Mouse (Mus musculus) frontal cortex, adult 2 months (tissue): ENCODE data around the gene Rimkla. TPM values are rescaled to one million over a fixed set of nuclear protein-coding genes. Genes with fewer than 3 reads are reported as not detected.

Experiments
- DNase-seq, 2 experiments: peaks; one replicate each; pipeline ENCODE4 v3.0.0; 2022; ENCODE audit warnings: low spot score in 1 of 2; ENCODE audit errors: extremely low spot score in 1 of 2
- polyA plus RNA-seq: library from polyadenylated mRNA; depleted of rRNA; stranded (reverse); fragments of >200 nt; gene quantifications from 2 replicates; pipeline ENCODE4 v1.2.3, GENCODE M21; 2012

Rimkla gene
- polyA plus RNA-seq, 1 experiment: 11.6 TPM

GRCm38 (mm10) chr4:119472545-119472944 lies 19.9 kb downstream of the Rimkla start:
- no peak for DNase-seq

DNA sequence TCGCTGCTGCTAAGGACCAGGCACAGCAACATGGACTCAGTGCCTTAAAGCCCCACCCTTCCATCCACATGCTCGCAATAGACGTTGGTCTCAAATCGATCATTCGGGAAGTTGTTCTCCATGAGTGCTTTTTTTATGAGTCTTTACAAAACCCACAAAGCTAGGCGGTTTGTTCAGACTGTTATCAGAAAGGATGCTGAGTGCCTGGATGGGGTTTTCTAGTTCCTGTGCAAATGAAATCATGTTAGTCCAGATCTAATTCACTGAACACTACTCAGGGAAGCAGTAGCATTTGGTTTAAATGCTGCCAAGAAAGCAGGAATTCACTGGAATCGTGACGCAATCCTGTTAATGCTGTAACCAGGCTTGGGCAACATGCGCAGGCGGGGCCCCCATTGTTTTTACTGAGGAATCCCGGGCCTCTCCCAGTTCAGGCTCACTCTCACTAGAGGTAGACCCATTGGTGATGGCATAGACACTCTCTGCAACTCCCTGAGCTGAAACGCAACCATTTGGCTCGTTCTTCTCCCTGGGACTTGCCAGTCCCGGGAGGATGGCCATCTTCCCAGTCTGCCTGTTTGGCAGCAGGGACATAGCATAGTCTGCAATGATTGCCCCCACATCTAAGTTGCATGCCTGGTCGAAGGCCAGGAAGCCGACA lies 24.6 kb downstream of the Rimkla start:
- peak in 1 of 2 experiments; percentile 25 for DNase-seq

DNA sequence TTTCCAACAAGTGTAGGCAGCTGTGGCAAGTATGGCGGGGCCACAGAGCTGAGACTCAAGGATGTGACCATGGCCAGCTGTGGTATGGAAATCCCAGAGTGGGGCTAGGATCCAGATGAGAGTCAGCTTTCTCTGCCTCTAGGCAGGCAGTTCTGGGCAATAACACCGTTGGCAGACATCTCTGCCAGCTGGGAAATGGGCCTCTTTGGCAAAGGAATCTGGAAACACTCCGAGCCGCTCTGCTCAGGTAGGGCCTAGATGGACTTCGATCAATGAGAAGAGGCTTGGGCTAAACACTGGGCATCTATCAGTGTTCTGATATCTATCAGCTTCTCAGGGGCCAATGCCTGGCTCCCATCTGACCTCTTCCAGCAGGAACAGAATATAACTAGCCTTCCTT lies 26.6 kb downstream of the Rimkla start:
- DNase-seq: no peak

DNA sequence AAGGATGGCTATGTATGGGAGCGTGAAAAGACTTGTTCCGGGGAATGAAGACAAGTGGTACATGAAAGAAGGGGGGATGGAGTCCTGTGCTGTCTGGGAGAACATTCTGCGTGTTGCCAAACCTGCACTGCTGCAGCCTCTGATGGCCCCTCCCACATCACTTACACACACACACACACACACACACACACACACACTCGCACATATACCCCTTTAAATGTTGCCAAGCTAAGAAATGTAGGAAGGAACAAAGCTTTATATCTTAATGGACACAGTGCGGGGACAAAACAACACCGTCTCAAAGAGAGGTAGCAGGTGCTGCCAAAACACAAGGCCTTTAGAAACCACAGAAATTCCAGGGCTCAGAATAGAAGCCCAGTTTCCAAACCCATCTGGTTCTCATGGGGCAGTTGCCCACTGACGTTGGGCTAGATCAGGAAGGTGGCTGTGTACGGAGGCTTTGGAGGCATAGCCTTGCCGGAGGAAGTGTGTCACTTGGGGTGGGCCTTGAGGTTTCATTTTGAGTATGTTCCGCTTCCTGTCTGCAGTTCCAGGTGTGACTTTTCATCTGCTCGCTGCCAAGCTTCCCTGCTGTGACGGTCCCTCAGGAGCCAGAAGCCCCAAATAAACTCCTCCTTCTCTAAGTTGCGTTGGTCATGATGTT lies 28.5 kb downstream of the Rimkla start:
- no peak for DNase-seq

GRCm38 (mm10) chr4:119462858-119463755 lies 29.3 kb downstream of the Rimkla start:
- DNase-seq: peak in 1 of 2 experiments; percentile 28

GRCm38 (mm10) chr4:119462457-119462856 lies 30.0 kb downstream of the Rimkla start:
- no peak for DNase-seq

DNA sequence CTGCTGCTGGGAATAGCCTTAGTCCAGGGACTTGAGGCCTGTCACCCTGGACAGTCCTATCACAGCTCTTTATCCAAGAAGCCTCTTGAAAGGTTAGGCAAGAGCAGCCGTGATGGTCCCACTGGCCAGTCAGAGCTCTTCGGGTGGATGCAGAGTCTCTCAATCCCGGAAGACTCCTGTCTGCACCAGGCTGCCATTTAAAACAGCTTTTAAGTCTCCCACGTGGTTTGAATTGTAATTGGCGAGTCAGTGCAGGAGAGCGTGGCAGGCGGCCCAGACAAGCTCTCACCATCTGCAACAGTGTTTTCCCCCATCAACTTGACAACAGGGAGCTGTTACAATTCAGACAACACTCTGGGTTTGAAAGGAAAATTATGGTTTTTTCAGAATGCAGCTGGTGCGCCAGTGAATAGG lies 31.7 kb downstream of the Rimkla start:
- DNase-seq: peak; percentile 71 to 89

GRCm38 (mm10) chr4:119460296-119460695 lies 32.1 kb downstream of the Rimkla start:
- DNase-seq: peak in 1 of 2 experiments; percentile 55

- no peak for DNase-seq
Measured at GRCm38 (mm10) chr4:119453533-119453932, 38.9 kb downstream of the Rimkla start.

- no peak for DNase-seq
Measured at GRCm38 (mm10) chr4:119453128-119453527, 39.3 kb downstream of the Rimkla start.

GRCm38 (mm10) chr4:119450436-119450835 lies 42.0 kb downstream of the Rimkla start:
- no peak for DNase-seq

DNA sequence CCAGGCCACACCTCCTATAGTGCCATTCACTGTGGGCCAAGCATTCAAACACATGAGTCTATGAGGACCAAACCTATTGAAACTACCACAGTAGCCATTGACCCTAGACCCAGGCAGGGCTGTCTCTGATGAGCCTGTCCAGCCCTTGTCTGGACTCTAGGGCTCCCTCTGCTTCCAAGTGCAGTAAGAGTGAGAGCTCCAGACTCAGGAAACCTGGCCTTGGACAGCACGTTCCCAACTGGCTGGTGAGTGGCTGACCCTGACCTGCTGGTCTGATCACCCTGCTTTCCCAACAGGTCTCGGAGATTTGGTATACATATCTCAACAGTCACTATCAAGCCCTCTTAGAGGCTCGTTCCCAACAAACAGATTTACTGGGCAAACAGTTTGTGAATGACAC lies 44.6 kb downstream of the Rimkla start:
- no peak for DNase-seq

DNA sequence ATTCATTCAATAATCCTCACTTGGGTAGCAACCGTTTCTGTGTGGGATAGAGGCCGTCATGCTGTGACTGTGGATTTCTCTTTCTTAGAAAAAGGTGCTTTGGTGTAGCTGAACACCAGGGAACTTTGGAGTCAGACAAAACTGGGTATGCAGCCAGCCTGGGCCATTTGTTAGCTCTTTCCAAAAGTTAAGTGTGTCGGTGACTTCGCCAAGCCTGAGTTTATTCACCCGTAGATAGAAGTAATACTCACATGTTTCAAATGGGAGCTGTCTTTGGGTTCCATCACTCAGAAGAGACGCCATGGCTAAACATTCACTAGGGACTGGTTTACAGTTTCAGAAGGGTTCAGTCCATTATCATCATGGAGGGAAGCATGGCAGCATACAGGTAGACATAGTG lies 45.2 kb downstream of the Rimkla start:
- no peak for DNase-seq

DNA sequence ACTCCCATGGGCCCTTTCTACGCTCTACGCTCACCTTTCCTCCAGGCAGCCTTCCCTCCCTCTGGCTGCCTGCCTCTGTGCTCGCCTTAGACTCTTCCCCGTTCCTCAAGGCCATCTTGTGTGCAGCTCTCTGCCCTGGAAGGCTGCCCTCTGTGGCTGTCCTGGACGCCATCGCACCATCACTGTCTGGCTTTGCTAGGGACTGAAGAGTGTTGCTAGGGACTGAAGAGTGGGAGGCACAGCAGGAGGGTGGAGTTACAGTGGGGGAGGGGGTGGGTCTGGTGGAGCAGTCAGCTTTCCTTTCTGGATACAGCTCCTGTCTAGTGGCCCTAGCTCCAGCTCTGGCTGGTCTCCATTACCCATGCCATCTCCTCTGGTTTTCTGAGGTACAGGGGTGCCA lies 49.9 kb downstream of the Rimkla start:
- DNase-seq: no peak

DNA sequence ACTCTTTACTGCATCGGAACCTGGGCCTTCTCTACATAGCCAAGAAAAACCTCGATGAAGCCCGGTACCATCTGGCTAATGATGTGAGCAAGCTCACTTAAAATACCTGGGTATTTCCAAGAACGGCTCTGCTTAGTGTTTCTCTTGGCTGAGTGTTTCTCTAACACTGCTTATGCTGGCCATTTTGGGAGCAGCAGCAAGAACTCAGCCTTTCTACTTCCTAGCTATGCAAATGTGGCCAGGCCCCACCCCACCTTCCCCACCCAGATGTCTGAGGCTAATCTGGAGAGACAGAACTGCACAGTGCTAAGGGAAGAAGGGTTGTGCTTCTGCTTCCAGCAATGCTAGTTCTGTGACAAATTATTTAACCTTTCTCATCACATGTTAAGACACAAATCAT lies 50.6 kb downstream of the Rimkla start:
- no peak for DNase-seq

GRCm38 (mm10) chr4:119437936-119438335 lies 54.5 kb downstream of the Rimkla start:
- no peak for DNase-seq

DNA sequence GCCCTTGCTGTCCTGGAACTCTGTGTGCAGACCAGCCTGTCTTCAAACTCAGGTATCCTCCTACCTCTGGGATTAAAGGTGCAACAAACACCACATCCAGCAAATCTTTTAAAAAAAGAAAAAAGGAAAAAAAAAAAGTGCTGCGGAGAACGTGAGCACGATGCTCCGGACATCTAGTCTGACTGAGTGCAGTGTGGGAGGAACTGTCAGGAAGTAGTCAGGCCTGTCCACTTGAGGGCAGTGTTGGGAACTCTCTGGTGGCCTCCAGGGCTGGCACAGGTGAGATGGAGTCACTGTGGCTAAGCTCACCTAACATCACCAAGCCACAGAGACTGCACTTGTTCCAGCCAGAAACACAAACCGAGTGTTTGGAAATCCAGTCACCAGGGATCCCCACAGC lies 61.8 kb downstream of the Rimkla start:
- DNase-seq: peak in 1 of 2 experiments; percentile 61

DNA sequence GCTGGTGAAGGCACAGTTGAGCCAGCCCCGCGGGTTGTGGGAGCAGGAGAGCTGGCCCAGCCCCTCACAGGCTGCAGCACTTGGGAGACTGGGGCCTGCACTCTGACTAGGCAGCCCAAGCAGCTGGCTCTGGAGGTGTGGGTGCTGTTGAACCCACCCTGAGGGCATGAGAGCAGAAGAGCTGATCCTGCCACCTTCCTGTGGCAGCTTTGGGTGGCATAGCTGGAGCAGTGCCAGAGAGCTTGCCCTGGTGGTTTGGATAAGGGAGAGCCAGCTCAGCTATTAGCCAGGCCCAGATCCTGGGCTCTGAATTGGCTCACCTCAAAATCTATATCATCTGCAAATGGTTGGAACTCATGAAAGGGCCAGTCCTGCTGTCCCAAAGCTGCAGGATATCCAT lies 64.7 kb downstream of the Rimkla start:
- no peak for DNase-seq

DNA sequence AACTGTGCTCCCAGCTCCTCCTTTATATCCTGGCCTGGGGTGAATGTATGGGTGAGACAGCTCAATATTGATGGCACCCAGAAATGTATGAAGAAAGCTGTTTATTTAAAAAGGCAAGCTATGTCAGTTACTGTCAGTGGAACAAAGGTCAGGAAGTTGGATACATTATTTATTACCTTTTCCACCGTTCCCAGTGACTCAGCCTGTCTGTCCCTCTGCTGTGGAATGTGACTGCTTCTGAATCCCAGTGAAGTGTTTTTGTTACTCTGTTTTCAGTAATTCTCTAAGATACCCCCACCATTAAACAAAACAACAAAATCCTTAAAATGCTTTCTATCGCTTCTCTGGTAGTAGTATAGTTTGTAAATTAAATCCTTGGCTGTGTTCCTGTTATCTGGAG lies 66.8 kb downstream of the Rimkla start:
- DNase-seq: no peak

DNA sequence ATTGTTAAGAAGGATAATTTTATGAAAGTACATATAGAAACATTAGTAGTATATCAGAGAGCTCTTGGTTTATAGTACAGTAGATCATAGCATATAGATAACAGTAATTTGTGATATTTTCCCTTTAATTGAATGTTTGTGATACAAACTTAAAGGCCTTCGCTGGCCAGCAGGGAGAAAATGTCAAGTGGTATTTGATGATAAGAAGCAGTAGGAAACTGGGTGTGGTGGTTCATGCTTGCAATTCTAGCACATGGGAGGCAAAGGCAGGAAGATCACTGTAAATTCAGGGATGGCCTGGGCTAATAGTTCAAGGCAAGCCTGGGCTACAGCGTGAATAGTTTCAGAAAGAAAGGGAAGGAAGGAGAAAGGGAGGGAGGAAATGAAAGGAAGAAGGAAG lies 67.4 kb downstream of the Rimkla start:
- DNase-seq: no peak

DNA sequence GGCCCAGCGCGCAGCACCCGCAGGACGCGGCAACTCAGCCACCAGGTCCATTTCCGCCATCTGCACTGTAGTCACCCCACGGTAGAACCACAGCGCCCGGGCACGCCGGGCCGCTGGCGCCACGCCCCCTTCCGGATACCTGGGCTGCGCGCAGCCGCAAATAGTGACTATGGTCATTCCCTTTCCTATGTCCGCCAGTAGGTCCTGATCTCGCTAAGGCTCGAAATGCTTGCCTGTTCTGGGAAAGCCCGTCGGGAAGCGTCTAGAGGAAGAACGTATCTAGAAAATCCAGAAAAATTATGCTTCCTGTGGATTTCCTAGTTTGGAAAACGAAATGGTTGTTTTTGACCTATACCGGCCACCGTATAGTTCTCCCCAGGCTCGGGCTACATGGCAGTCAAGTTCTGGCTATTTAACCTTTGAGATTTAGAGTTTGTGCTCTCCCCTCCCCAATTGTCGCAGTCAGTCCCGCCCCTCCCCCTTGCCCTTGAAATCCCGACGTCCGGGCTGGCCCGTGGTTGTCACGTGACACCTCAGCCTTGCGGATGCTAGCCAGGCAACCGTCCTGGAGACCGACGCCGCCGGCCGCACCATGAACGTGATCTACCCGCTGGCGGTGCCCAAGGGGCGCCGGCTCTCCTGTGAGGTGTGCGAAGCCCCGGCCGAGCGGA lies 70.0 kb downstream of the Rimkla start, which contains the start of the genes Ppcs and Zmynd12:
Ppcs (minus strand) TSS at position 127 of the 671 bp plus-strand sequence.
Zmynd12 (plus strand) TSS at position 521 of the 671 bp plus-strand sequence.
- peak; percentile 71 to 90 for DNase-seq
